Mouse (Mus musculus) kidney, embryonic 16.5 days (tissue): ENCODE data around the gene Trpv2. TPM values are rescaled to one million over a fixed set of nuclear protein-coding genes. Genes with fewer than 3 reads are reported as not detected.
A peak's percentile ranks its signal among the peaks of the same experiment; 100 is the strongest.

Experiments used
- ATAC-seq: fragments of 200-750 bp; cut with Nextera tagmentation; 2 replicates; pipeline ENCODE4 v1.8.0; 2017; ENCODE audit warnings: moderate TSS enrichment; ENCODE audit not compliant: low FRiP score, low TSS enrichment
- H3K27ac ChIP-seq: fragments of 300-500 bp; sonication (generic); 2 replicates; pipeline ENCODE4 v1.5.1; 2014; ENCODE audit warnings: low read length
- H3K27me3 ChIP-seq: fragments of 300-500 bp; sonication (generic); 2 replicates; pipeline ENCODE4 v1.6.1; 2014; ENCODE audit warnings: low read length, control low read depth, mixed read lengths; ENCODE audit not compliant: insufficient read depth
- H3K36me3 ChIP-seq: fragments of 300-500 bp; sonication (generic); 2 replicates; pipeline ENCODE4 v1.6.1; 2014; ENCODE audit warnings: low read length, control low read depth, mixed read lengths; ENCODE audit not compliant: insufficient read depth
- H3K4me1 ChIP-seq: fragments of 300-500 bp; sonication (generic); 2 replicates; pipeline ENCODE4 v1.6.1; 2014; ENCODE audit warnings: low read length, control low read depth, mixed read lengths; ENCODE audit not compliant: insufficient read depth
- H3K4me2 ChIP-seq: fragments of 300-500 bp; sonication (generic); replicated peaks from 2 replicates; pipeline ENCODE4 v1.6.1; 2014; ENCODE audit warnings: low read depth, low read length
- H3K4me3 ChIP-seq: fragments of 300-500 bp; sonication (generic); 2 replicates; pipeline ENCODE4 v1.5.1; 2014; ENCODE audit warnings: mild to moderate bottlenecking, low read length
- H3K9ac ChIP-seq: fragments of 300-500 bp; sonication (generic); replicated peaks from 2 replicates; pipeline ENCODE4 v1.6.1; 2014; ENCODE audit warnings: low read length
- H3K9me3 ChIP-seq: fragments of 300-500 bp; sonication (generic); 2 replicates; pipeline ENCODE4 v1.6.1; 2016; ENCODE audit warnings: low read length, control low read depth
- WGBS: fragments of 180-500 bp; shearing (Covaris S2); extraction: QIAGEN DNeasy Blood & Tissue Kit; methylation state at CpG from one replicate; pipeline ENCODE4 v1.1.7; 2014; 5-methylcytosine and 5-hydroxymethylcytosine counted together
- polyA plus RNA-seq: library from polyadenylated mRNA; unstranded; fragments of >200 nt; fragmentation: Nextera tagmentation; extraction: Ambion mirVana; gene quantifications from 2 replicates; pipeline ENCODE4 v1.2.1, GENCODE M21; 2015

Gene Trpv2
- polyA plus RNA-seq, 1 experiment from 2014 or later, result 6.6 TPM

DNA sequence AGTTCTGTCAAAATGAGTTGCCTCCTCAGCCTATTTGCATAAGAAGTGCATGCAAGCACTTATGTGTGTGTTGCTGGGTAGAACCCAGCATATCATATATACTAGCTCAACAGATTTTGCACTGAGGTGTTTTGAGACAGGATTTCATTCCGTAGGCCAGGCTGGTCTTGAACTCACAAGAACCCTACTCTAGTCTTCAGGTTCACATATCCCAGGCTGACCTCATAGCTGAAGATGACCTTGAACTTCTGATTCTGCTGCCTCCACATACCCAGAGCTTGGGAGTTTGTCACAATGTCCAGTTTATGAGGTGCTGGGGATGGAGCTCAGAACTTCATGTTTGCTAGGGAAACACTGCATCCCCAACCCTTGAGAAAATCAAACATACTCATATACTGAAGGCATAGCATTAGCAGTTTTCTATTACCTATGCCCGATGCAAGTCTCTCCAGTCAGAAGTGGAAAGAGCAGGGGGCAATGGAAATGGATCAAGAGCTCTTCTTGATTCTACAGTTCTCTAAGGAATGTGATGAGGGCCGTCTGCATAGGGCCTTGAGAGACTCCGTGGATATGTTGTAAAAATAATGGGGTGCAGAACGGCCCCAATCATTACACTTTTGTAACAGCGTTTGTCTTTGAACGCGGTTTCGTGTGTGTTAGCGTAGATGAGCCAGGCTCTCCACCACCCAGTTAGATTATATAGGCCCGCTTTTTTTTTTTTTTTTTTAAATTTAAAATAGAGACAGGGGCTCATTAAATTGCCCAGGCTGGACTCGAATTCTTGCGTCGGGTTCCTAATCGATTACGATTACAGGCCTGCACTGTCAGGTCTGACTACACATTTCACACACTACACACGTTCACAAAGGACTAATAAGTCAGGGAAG lies 27.7 kb downstream of the Trpv2 start:
- Histone ChIP-seq H3K9ac (peak overlapping the region; percentile 69), H3K27me3 (no peaks in the 10 kb centered on the region), H3K4me2 (peak overlapping the region; percentile 62), H3K27ac (peak overlapping the region; percentile 89), H3K4me1 (peaks cover 25% of the 10 kb centered on the region), H3K36me3 (peaks cover 32% of the 10 kb centered on the region), H3K9me3 (no peaks in the 10 kb centered on the region), H3K4me3 (peak overlapping the region; percentile 92)
- WGBS, result 11% methylated on average over 17 of the region's 17 CpGs
- peak; percentile 1 for ATAC-seq

- H3K27me3 ChIP-seq, result no peaks in the 10 kb centered on the region
- H3K9ac ChIP-seq, result peak overlapping the region; percentile 96
- H3K4me3 ChIP-seq, result peak overlapping the region; percentile 92
- H3K9me3 ChIP-seq, result no peaks in the 10 kb centered on the region
- H3K4me2 ChIP-seq, result peak overlapping the region; percentile 62
- peaks cover 25% of the 10 kb centered on the region for H3K4me1 ChIP-seq
- under 1% methylated on average over 58 of the region's 58 CpGs for WGBS
- H3K36me3 ChIP-seq, result peaks cover 40% of the 10 kb centered on the region
- ATAC-seq, result peak; percentile 96
- peak overlapping the region; percentile 93 for H3K27ac ChIP-seq
Observed at GRCm38 (mm10) chr11:62602619-62603311, 28.5 kb downstream of the Trpv2 start.

DNA sequence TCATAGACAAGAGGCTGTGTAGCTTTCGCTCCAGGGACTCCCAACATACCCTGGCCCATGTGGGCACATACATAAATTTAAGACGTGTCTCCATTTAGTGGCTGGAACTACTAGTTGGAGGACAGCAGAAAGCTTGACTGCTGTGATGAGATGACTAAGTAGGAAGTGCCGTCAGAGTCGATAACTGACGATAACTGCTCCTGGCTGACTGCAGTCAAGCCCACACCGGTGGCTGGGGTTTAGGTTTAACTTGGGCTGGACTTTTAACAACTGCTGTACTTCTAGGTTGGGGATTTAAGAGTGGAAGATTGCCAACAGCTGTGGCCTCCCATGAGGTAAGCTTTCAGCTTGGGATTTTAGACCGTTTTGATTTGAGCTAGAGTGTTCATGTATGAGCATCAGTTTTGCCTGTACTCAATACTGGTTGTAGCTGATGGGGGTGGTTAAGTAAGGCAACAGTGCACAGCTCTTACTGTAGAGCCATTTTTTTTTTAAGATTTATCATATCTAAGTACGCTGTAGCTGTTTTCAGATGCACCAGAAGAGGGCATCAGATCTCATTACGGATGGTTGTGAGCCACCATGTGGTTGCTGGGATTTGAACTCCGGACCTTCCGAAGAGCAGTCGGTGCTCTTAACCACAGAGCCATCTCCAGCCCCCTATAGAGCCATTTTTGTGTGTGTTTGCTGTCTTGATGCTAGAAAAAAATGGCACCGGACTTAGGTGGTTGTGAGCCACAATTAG lies 29.2 kb downstream of the Trpv2 start:
- Histone ChIP-seq H3K4me2 (peak overlapping the region; percentile 62), H3K9me3 (no peaks in the 10 kb centered on the region), H3K4me1 (peaks cover 25% of the 10 kb centered on the region), H3K27me3 (no peaks in the 10 kb centered on the region), H3K36me3 (peaks cover 46% of the 10 kb centered on the region), H3K4me3 (peak overlapping the region; percentile 92), H3K27ac (peak overlapping the region; percentile 93), H3K9ac (peak overlapping the region; percentile 96)
- ATAC-seq, result no peak
- WGBS, result under 1% methylated on average over 13 of the region's 13 CpGs

DNA sequence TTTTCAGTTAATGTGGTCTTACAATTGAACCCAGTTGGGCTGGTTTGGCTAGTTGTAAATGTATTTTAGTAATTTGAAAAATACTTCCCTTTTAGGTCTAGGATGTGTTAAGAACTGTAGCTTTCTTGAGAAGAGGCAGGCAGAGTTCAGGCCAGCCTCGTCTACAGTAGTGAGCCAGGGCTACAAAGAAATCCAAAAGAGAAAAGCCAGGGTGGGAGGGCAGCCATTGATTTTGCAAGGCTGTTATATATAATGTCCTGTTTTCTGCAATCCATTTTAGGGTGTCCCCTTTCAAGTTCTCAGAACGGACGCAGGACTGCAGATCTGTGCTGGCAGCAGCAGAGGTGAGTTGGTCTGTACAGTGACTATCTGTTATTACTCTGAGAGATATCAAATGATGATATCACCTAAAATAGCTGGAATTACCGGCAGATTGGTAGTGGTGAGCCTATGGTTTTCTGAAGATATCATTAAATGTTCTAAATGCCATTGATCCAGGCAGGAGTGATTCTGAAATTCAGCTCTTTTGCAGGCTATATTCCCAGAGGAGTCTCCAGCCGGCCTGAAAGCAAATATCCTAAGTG lies 29.9 kb downstream of the Trpv2 start:
- Histone ChIP-seq H3K9me3 (no peaks in the 10 kb centered on the region), H3K9ac (peak overlapping the region; percentile 96), H3K4me1 (peaks cover 25% of the 10 kb centered on the region), H3K4me3 (peak overlapping the region; percentile 92), H3K27ac (peak overlapping the region; percentile 93), H3K4me2 (peak overlapping the region; percentile 62), H3K27me3 (no peaks in the 10 kb centered on the region), H3K36me3 (peaks cover 52% of the 10 kb centered on the region)
- 6% methylated on average over 5 of the region's 5 CpGs for WGBS
- no peak for ATAC-seq

- peaks cover 54% of the 10 kb centered on the region for H3K36me3 ChIP-seq
- H3K9ac ChIP-seq, result peak overlapping the region; percentile 49
- H3K27ac ChIP-seq, result 0 out of 2 replicates have a peak overlapping the region, but pooled peaks have one; percentile 33
- WGBS, result 26% methylated on average over 3 of the region's 3 CpGs
- H3K4me2 ChIP-seq, result peak overlapping the region; percentile 62
- peaks cover 25% of the 10 kb centered on the region for H3K4me1 ChIP-seq
- ATAC-seq, result no peak
- no peaks in the 10 kb centered on the region for H3K9me3 ChIP-seq
- H3K27me3 ChIP-seq, result no peaks in the 10 kb centered on the region
- peak overlapping the region; percentile 92 for H3K4me3 ChIP-seq
Observed at GRCm38 (mm10) chr11:62604886-62605618, 30.8 kb downstream of the Trpv2 start.

- Histone ChIP-seq H3K9me3 (no peaks in the 10 kb centered on the region), H3K27ac (no peak overlapping the region), H3K27me3 (no peaks in the 10 kb centered on the region), H3K4me3 (no peak overlapping the region), H3K9ac (0 out of 2 replicates have a peak overlapping the region, but pooled peaks have one; percentile 18), H3K4me2 (peak overlapping the region; percentile 62), H3K4me1 (peaks cover 25% of the 10 kb centered on the region), H3K36me3 (peaks cover 59% of the 10 kb centered on the region)
- ATAC-seq, result no peak
- 45% methylated on average over 10 of the region's 10 CpGs for WGBS
Observed at GRCm38 (mm10) chr11:62605619-62606298, 31.5 kb downstream of the Trpv2 start.

DNA sequence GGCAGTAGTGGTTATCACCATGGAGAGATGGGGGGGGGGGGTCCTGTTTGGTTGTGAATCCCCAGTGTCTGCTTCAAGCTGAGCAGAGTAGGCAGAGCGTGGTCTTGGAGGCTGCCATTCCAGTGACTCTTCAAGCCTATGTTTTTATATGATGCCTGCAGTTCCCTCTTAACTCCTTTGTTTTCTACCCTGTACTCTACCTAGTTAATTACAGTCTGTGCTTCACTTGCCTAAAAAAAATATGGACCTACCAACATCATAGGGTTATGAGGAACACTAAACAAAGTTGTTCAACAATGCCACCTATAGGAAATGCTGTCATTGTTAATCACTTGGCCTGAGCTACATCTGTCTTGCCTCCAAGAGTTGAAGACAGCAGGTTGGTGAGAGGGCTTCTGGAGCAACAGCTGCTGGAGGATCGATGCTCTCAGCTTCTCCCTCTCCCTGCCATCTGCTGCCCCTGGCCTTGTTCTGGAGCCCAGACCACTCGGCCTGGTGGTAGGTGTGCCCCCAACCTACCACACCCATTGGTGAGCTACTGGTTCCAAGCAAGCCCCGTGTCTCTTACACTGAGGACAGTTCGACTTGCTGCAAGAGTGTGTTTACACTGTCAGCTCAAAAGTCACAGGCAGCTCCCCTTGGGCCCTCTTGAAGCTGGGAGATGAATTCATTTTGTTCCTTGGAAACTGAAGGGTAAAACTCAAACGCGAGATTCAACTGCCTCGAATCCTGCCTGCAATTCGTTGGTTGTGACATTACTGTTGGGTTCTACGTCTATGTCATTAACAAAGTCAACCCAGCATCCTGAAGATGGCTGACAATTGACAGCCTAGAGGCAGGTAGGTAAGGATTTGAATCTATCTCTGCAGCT lies 32.2 kb downstream of the Trpv2 start:
- Histone ChIP-seq H3K4me2 (no peak overlapping the region), H3K9ac (no peak overlapping the region), H3K27me3 (no peaks in the 10 kb centered on the region), H3K9me3 (no peaks in the 10 kb centered on the region), H3K36me3 (peaks cover 59% of the 10 kb centered on the region), H3K4me1 (peaks cover 25% of the 10 kb centered on the region), H3K4me3 (no peak overlapping the region), H3K27ac (no peak overlapping the region)
- 53% methylated on average over 10 of the region's 10 CpGs for WGBS
- ATAC-seq, result no peak
